Mouse (Mus musculus): ENCODE results near the gene Prpf39. TPM values are rescaled to one million over a fixed set of nuclear protein-coding genes. Genes with fewer than 3 reads are reported as not detected.

Prpf39 gene
- total RNA-seq, 1 experiment from 2014 or later: 139 TPM

DNA sequence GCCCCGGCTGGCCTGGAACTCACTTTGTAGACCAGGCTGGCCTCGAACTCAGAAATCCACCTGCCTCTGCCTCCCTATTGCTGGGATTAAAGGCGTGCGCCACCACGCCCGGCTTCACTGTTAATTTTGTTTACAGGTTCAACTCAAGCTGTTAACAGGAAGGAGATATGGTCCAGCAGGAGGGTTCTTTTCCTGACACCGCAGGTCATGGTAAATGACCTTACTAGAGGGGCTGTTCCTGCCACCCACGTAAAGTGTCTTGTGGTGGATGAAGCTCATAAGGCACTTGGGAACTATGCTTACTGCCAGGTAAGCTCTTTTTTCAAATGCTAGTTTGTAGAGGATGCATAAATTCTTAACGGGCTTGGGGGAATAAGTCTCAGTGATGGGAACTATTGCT is 40.8 kb downstream of the Prpf39 start:
- ATAC-seq (replicated peaks in 1 of 2; ENCODE audit: insufficient read depth in 1 of 2, low FRiP score in 2 of 2, low TSS enrichment in 1 of 2, low read depth in 1 of 2, poor library complexity in 2 of 2, severe bottlenecking in 2 of 2): no peak

DNA sequence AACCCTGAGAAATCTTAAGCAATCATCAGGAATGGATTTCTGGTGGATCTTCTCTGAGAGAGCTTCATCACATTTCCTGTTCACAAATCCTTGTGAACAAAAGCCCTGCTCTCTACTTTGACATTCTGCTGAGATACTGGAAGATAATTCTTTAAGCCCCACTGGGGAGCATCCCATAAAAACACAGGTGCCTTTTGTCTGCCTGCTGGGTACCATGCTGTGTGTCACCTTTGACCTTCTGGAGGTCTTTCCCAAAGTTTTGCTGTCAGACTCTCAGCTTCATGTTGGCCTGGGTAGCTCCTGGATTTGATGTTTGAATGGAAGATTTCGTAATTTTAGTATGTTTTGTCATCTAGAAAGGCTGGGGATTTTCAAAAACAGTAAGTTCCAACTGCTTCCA is 72.6 kb downstream of the Prpf39 start:
- no peak for ATAC-seq (replicated peaks in 1 of 2; ENCODE audit: insufficient read depth in 1 of 2, low FRiP score in 2 of 2, low TSS enrichment in 1 of 2, low read depth in 1 of 2, poor library complexity in 2 of 2, severe bottlenecking in 2 of 2)

- no peak for ATAC-seq (replicated peaks in 1 of 2; ENCODE audit: insufficient read depth in 1 of 2, low FRiP score in 2 of 2, low TSS enrichment in 1 of 2, low read depth in 1 of 2, poor library complexity in 2 of 2, severe bottlenecking in 2 of 2)
These were observed 75.4 kb downstream of the Prpf39 start for GRCm38 (mm10) chr12:65111503-65111902.

GRCm38 (mm10) chr12:65112811-65113210 is 76.7 kb downstream of the Prpf39 start:
- no peak for ATAC-seq (replicated peaks in 1 of 2; ENCODE audit: insufficient read depth in 1 of 2, low FRiP score in 2 of 2, low TSS enrichment in 1 of 2, low read depth in 1 of 2, poor library complexity in 2 of 2, severe bottlenecking in 2 of 2)

Other genes starting within 250 kb of the Prpf39 start
- gene Gm527, start 118.4 kb upstream of the Prpf39 start, total RNA-seq (2017): 7.2 and 13.3 TPM in 2 replicates
- gene Klhl28, start 70.8 kb upstream of the Prpf39 start, total RNA-seq (2017): 14.5 and 14.6 TPM in 2 replicates
- gene Togaram1, start 70.5 kb upstream of the Prpf39 start, total RNA-seq (2017): 49.7 and 54.5 TPM in 2 replicates
- gene Fkbp3, start 37.7 kb downstream of the Prpf39 start, total RNA-seq (2017): 333 and 397 TPM in 2 replicates
- 11.5 and 36.2 TPM in 2 replicates for gene Fancm, start 39.3 kb downstream of the Prpf39 start, total RNA-seq (2017)
- gene Mis18bp1, start 136.3 kb downstream of the Prpf39 start, total RNA-seq (2017): 60.4 and 61.8 TPM in 2 replicates
- gene Wdr20rt, start 189.2 kb downstream of the Prpf39 start, total RNA-seq (2017): not detected in 2 replicates